Mouse (Mus musculus) gastrocnemius, adult 2 months (tissue): ENCODE measurements around the gene Pcnx3. TPM values are rescaled to one million over a fixed set of nuclear protein-coding genes. Genes with fewer than 3 reads are reported as not detected.

ENCODE experiments used
- DNase-seq: peaks from one replicate; pipeline ENCODE4 v3.0.0; 2022
- H3K27ac ChIP-seq: fragments of 200-600 bp; 2 replicates; pipeline ENCODE4 v1.8.1; 2022; ENCODE audit warnings: mild to moderate bottlenecking
- H3K4me3 ChIP-seq: fragments of 200-600 bp; 2 replicates; pipeline ENCODE4 v1.8.1; 2022; ENCODE audit warnings: mild to moderate bottlenecking, moderate library complexity
- CTCF ChIP-seq: fragments of 200-600 bp; IDR thresholded peaks from 2 replicates; pipeline ENCODE4 v1.8.1; 2022; ENCODE audit warnings: antibody characterized with exemption, mild to moderate bottlenecking, moderate library complexity
- intact Hi-C: fragments of 180-260 bp; cut with DNase I; formaldehyde crosslinking; loops from one replicate; pipeline ENCODE4 v1.15.1; 2025
- total RNA-seq, 2 experiments: library from RNA; stranded (reverse); gene quantifications; 2 replicates each; pipeline ENCODE4 v1.2.3; 2021

Gene Pcnx3
- total RNA-seq, 2 experiments from 2014 or later: 12.6 to 14.0 TPM

- no peak for DNase-seq
- TF ChIP-seq CTCF: no peak
- intact Hi-C loops: no loop called here
- Histone ChIP-seq H3K27ac (peak overlapping the region; percentile 81), H3K4me3 (peak overlapping the region; percentile 83)
These were observed 26.4 kb downstream of the Pcnx3 start for GRCm38 (mm10) chr19:5662310-5662709.

GRCm38 (mm10) chr19:5660942-5661751 lies 27.6 kb downstream of the Pcnx3 start:
- Histone ChIP-seq H3K27ac (peak overlapping the region; percentile 81), H3K4me3 (peak overlapping the region; percentile 83)
- no peak for TF ChIP-seq CTCF
- no peak for DNase-seq
- intact Hi-C loops: no loop called here

- Histone ChIP-seq H3K27ac (no peak overlapping the region), H3K4me3 (peak overlapping the region; percentile 53)
- intact Hi-C loops: no loop called here
- DNase-seq: peak; percentile 20
- TF ChIP-seq CTCF: no peak
These were observed 33.9 kb downstream of the Pcnx3 start for GRCm38 (mm10) chr19:5654720-5655298.

GRCm38 (mm10) chr19:5653969-5654719 lies 34.6 kb downstream of the Pcnx3 start:
- Histone ChIP-seq H3K27ac (no peak overlapping the region), H3K4me3 (peak overlapping the region; percentile 53)
- TF ChIP-seq CTCF: no peak
- intact Hi-C loops: no loop called here
- peak; percentile 29 for DNase-seq

GRCm38 (mm10) chr19:5652570-5652969 lies 36.1 kb downstream of the Pcnx3 start:
- no peak for TF ChIP-seq CTCF
- DNase-seq: peak; percentile 18
- no peak overlapping the region; the same call in 1 of the 2 replicates for H3K27ac ChIP-seq
- no peak overlapping the region for H3K4me3 ChIP-seq
- intact Hi-C loops: no loop called here

- no peak for TF ChIP-seq CTCF
- intact Hi-C loops: no loop called here
These were observed 37.0 kb downstream of the Pcnx3 start for GRCm38 (mm10) chr19:5651502-5652274.

GRCm38 (mm10) chr19:5649298-5649741 lies 39.4 kb downstream of the Pcnx3 start:
- TF ChIP-seq CTCF: no peak
- Histone ChIP-seq H3K27ac (peak overlapping the region; percentile 86), H3K4me3 (peak overlapping the region; percentile 69)
- intact Hi-C loops: no loop called here
- peak; percentile 76 for DNase-seq

More at GRCm38 (mm10) chr19:5651502-5652274, 37.0 kb downstream of the Pcnx3 start:
- DNase-seq: peak; percentile 22
- Histone ChIP-seq H3K27ac (peak overlapping the region; percentile 28), H3K4me3 (no peak overlapping the region)

GRCm38 (mm10) chr19:5648401-5649297 lies 40.1 kb downstream of the Pcnx3 start:
- DNase-seq: peak; percentile 88
- peak overlapping the region; percentile 69 for H3K4me3 ChIP-seq
- peak overlapping the region; percentile 86 for H3K27ac ChIP-seq
- peak; percentile 35; the same call in 1 of the 2 replicates for TF ChIP-seq CTCF
- intact Hi-C loops: no loop called here

GRCm38 (mm10) chr19:5647791-5648190 lies 40.9 kb downstream of the Pcnx3 start:
- DNase-seq: peak; percentile 13
- no peak overlapping the region for H3K4me3 ChIP-seq
- peak overlapping the region; percentile 86 for H3K27ac ChIP-seq
- no peak for TF ChIP-seq CTCF
- intact Hi-C loops: no loop called here

- intact Hi-C loops: no loop called here
- no peak overlapping the region for H3K27ac ChIP-seq
- peak; percentile 19 for DNase-seq
- H3K4me3 ChIP-seq: no peak overlapping the region
- no peak for TF ChIP-seq CTCF
These were observed 41.9 kb downstream of the Pcnx3 start for GRCm38 (mm10) chr19:5646731-5647330.

GRCm38 (mm10) chr19:5645280-5645679 lies 43.4 kb downstream of the Pcnx3 start:
- no peak overlapping the region for H3K27ac ChIP-seq
- intact Hi-C loops: no loop called here
- DNase-seq: peak; percentile 5
- no peak for TF ChIP-seq CTCF
- H3K4me3 ChIP-seq: no peak overlapping the region
